Mouse (Mus musculus) ES-E14 (cell line): ENCODE data around the gene Tmem63c.

Experiments used
- MAFK ChIP-seq: IDR thresholded peaks from 2 replicates; pipeline ENCODE4 v1.6.1; 2014; ENCODE audit warnings: mild to moderate bottlenecking, low read depth, low read length, inconsistent platforms; ENCODE audit not compliant: insufficient read depth
- ZC3H11A ChIP-seq: IDR thresholded peaks from 2 replicates; pipeline ENCODE4 v1.6.1; 2012; ENCODE audit warnings: low read depth, mild to moderate bottlenecking, inconsistent platforms, low read length, borderline replicate concordance

- TF ChIP-seq MAFK (no peak), ZC3H11A (no peak)
These were observed 45.3 kb downstream of the Tmem63c start for GRCm38 (mm10) chr12:87066429-87066828.
